Mouse (Mus musculus): Measurements from ENCODE around the gene Lsamp. TPM values are rescaled to one million over a fixed set of nuclear protein-coding genes. Genes with fewer than 3 reads are reported as not detected.

Lsamp gene
- polyA plus RNA-seq, 3 experiments from 2014 or later: 0.28 TPM; not detected in 2

DNA sequence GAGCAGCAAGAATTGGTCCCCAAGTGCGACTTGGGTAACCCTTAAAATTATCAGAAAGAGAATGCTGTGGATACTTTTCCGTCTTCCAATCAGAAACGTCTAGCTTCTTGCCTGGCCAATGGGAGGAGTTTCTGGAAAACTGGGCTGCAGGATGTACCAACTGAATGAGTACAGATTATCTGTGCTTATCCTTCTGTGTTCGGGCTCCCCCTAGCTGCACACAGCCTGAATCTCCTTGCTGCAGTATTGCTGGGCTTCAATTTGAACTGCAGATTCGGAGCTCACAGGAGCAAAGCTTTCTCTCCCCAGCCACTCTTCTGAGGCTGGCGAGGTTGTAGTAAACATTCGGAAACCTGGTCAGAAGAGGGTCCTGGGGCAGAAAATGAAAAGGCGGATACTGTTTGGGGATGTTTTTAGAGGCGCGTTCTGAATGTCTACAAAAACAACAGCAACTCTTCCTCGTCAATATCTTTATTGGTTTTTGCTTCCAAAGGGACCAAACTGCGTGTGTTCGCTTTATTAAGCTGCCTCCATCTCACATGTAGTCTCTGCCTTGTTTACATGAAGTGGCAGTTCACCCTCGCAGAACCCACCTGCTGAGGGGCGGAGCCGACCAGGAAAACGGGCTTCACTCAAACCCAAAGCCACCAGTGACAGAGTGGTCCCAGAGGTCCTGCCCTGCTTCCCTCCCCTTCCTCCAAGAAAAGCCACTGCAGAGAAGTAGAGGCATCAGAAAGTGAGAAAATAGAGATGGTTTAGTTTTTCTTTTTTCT is 984.1 kb downstream of the Lsamp start:
- no peak for ATAC-seq

GRCm38 (mm10) chr16:40971382-40971781 is 987.2 kb downstream of the Lsamp start:
- no peak for ATAC-seq

GRCm38 (mm10) chr16:40974084-40974483 is 989.9 kb downstream of the Lsamp start:
- ATAC-seq: no peak

- ATAC-seq: no peak
Measured at GRCm38 (mm10) chr16:40983026-40983425, 998.9 kb downstream of the Lsamp start.

DNA sequence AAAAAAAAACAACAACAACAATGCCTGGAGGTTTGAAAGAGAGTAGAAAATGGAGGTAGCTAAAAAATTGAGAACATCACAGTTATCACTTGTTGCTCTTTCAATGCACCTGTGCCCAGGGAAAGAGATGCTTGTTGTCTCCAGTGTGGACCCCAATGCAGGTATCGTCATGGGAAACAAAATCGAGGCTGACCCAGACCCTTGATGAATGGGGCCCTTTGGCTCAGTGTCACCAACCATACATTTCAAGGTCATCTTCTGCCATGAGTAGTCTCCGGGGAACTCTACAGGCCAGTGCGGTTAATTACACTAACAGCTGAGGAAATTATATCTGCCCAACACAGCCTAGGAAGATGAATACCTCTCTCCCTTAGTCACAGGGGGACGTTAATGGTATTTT is 1023.4 kb downstream of the Lsamp start:
- no peak for ATAC-seq

GRCm38 (mm10) chr16:41034746-41035145 is 1050.6 kb downstream of the Lsamp start:
- ATAC-seq: no peak

GRCm38 (mm10) chr16:41041686-41042085 is 1057.5 kb downstream of the Lsamp start:
- no peak for ATAC-seq

GRCm38 (mm10) chr16:41063270-41063857 is 1079.2 kb downstream of the Lsamp start:
- no peak for ATAC-seq

- no peak for ATAC-seq
Measured at GRCm38 (mm10) chr16:41073470-41073869, 1089.3 kb downstream of the Lsamp start.

GRCm38 (mm10) chr16:41088648-41089047 is 1104.5 kb downstream of the Lsamp start:
- ATAC-seq: no peak

DNA sequence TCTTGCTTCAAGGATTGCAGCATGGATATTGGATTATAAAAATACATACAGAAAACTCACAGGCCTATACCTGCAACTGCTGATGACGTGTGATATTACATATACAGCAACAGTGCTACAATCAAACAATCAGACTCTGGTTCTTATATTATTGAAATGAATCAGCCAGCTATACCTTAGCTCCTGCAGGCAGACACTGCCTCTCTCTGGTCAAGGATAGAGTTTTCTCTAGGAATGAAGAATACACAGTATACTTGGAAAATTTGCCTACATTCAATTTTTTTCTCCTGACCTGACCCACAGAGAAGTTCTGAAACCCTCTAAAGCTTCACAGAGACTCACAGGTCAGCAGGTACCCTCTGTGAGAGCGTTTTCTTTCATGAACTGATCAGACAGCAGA is 1105.9 kb downstream of the Lsamp start:
- ATAC-seq: no peak

DNA sequence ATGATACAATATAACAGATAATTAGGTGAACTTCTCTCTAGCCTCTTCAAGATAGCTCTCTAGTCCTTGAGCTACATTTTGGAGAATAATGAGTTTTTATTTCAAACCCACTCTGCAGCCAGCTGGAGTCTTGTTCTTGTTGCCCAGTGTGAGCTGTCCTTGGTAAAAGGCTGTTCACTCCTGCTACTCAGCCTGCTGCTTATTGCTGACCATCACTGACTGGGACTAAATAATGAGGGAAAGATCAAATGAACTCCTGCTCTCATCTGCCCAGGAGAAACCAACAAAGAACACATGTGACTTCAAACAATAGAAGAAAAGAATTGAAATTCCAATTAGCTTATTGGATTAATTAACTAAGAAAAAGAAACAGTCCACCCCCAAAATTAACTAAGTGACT is 1107.1 kb downstream of the Lsamp start:
- no peak for ATAC-seq

GRCm38 (mm10) chr16:41102805-41103204 is 1118.6 kb downstream of the Lsamp start:
- ATAC-seq: no peak

- ATAC-seq: no peak
Measured at GRCm38 (mm10) chr16:41124361-41124760, 1140.2 kb downstream of the Lsamp start.

GRCm38 (mm10) chr16:41125051-41125450 is 1140.9 kb downstream of the Lsamp start:
- ATAC-seq: no peak

- ATAC-seq: no peak
Measured at GRCm38 (mm10) chr16:41131053-41131452, 1146.9 kb downstream of the Lsamp start.

GRCm38 (mm10) chr16:41172839-41173238 is 1188.7 kb downstream of the Lsamp start:
- ATAC-seq: no peak

DNA sequence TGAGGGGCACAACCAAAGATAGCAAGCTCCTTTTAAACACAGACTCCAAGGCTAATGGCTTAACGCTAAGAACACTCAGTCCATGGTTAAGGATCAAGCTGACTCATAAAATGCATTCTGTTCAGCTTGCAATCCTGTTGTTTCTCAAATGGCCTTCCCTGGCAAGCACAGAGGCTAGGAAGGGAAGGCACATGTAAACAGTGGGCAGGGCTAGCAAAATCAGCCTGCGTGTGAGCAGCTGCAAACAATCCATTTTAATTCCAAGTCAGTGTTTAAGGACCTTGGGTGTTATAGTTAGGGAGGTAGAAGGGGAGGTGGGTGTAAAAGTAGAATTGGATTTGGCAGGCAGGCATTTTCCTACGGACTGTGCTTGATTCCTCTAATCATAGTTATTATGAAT is 1195.4 kb downstream of the Lsamp start:
- ATAC-seq: no peak

- no peak for ATAC-seq
Measured at GRCm38 (mm10) chr16:41180867-41181266, 1196.7 kb downstream of the Lsamp start.

- no peak for ATAC-seq
Measured at GRCm38 (mm10) chr16:41210055-41210454, 1225.9 kb downstream of the Lsamp start.

DNA sequence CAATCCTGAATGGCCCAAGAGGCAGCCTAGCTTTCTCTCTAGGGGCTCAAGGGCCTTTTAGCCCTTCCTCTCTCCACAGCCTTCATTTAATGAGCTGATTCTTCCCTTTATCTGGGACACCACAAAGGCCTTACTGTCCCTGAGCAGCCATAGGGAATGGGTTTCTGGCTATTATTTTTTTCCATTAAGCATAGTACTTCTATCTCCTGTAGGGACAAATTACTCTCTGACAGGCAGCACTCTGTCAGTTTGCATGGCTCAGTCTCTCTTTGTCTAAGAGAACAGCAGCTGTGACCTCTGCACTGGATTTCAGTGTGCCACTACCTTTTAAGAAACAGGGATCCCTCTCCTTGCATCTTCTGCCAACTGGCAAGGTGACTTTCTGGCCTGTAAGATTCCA is 1251.7 kb downstream of the Lsamp start:
- no peak for ATAC-seq

- no peak for ATAC-seq
Measured at GRCm38 (mm10) chr16:41242841-41243240, 1258.7 kb downstream of the Lsamp start.

DNA sequence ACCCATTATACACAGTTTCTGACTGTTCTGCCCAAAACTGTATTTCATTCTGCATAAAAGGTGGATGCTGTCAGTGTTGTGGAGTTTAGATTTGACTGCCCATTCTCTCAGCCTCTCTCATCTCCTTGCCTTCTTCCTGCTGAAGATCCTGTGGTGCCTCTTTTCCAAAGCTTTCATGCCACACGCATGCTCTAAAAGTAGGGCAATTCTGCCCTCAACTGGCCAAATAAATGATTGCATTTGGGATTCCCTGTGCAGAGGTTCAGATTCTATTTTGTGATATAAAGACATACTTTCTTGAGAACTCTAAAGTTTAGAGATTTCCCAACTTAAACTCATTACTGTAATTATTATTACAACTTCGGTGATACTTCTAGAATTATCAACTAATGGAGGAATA is 1260.5 kb downstream of the Lsamp start:
- ATAC-seq: no peak
